Mouse (Mus musculus): ENCODE data around the gene Ms4a10. TPM values are rescaled to one million over a fixed set of nuclear protein-coding genes. Genes with fewer than 3 reads are reported as not detected.
A peak's percentile ranks its signal among the peaks of the same experiment; 100 is the strongest.

The Ms4a10 gene
- polyA plus RNA-seq, 1 experiment from 2014 or later, result not detected

GRCm38 (mm10) chr19:10936077-10936476 lies 38.4 kb downstream of the Ms4a10 start:
- no peaks in the 10 kb centered on the region for H3K9me3 ChIP-seq (replicated peaks)
- ATAC-seq, result no peak
- H3K4me2 ChIP-seq, result no peak overlapping the region
- no peak overlapping the region for H3K27ac ChIP-seq
- H3K36me3 ChIP-seq (ENCODE audit: poor library complexity, severe bottlenecking), result no peaks in the 10 kb centered on the region
- WGBS, result 91% methylated on average over 5 of the region's 5 CpGs
- peaks cover 6% of the 10 kb centered on the region for H3K4me1 ChIP-seq
- no peaks in the 10 kb centered on the region; the same call in 1 of the 2 replicates for H3K27me3 ChIP-seq
- no peak overlapping the region for H3K9ac ChIP-seq
- no peak overlapping the region for H3K4me3 ChIP-seq

GRCm38 (mm10) chr19:10935029-10935428 lies 39.4 kb downstream of the Ms4a10 start:
- Histone ChIP-seq H3K27ac (no peak overlapping the region), H3K9ac (no peak overlapping the region), H3K4me2 (no peak overlapping the region), H3K4me3 (no peak overlapping the region), H3K9me3 (replicated peaks) (no peaks in the 10 kb centered on the region), H3K27me3 (no peaks in the 10 kb centered on the region; the same call in 1 of the 2 replicates), H3K36me3 (ENCODE audit: poor library complexity, severe bottlenecking) (no peaks in the 10 kb centered on the region), H3K4me1 (no peaks in the 10 kb centered on the region)
- WGBS, result 21% methylated on average over 5 of the region's 5 CpGs
- no peak for ATAC-seq

DNA sequence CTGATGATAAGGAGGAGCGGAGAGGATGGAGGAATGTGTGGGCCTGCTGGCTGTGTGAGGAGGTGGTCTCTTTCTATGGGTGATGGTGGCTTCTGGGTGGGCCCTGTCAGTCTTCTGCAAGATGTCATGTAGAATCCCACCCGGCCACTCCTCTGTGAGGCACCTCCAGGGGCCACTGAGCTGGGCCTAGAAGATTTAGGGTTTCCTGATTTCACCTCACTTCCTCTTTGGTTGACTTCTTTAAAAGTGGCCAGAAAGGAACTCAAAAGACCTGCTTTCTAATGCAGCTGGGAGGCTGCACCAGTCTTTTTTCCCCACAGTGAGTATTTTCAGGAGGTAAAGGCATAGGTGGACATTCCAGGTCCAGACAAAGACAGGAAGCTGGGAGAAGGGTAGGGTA lies 43.8 kb downstream of the Ms4a10 start:
- no peak overlapping the region for H3K4me2 ChIP-seq
- 82% methylated on average over 2 of the region's 2 CpGs for WGBS
- 0 out of 2 replicates have a peak, but pooled peaks cover 4% of the 10 kb centered on the region for H3K4me1 ChIP-seq
- no peak overlapping the region for H3K27ac ChIP-seq
- no peak overlapping the region for H3K9ac ChIP-seq
- H3K9me3 ChIP-seq (replicated peaks), result no peaks in the 10 kb centered on the region
- H3K4me3 ChIP-seq, result no peak overlapping the region
- no peak for ATAC-seq
- no peaks in the 10 kb centered on the region for H3K36me3 ChIP-seq (ENCODE audit: poor library complexity, severe bottlenecking)
- H3K27me3 ChIP-seq, result no peaks in the 10 kb centered on the region

DNA sequence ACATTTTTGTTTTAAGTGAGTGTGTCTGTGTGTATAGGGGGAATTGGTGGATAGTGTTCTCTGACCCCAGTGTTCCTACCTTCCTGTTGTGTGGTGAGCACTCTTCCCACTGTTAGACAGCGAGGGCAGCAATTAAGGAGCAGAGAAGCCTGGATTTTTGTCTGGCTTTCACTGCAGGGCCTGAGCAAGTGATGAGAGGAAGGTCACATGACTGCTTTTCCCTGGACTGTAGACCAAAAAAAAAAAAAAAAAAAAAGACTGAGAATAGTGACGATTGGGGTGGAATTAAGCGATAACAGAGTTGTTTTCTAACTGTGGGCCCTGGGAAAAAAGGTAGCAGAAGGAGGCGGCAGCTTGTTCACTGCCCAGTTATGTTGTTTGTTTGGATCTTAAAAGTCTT lies 47.8 kb downstream of the Ms4a10 start:
- H3K4me1 ChIP-seq, result 0 out of 2 replicates have a peak, but pooled peaks cover 4% of the 10 kb centered on the region
- H3K27me3 ChIP-seq, result no peaks in the 10 kb centered on the region
- ATAC-seq, result no peak
- 26% methylated on average over 4 of the region's 4 CpGs for WGBS
- no peaks in the 10 kb centered on the region for H3K9me3 ChIP-seq (replicated peaks)
- H3K4me2 ChIP-seq, result no peak overlapping the region
- H3K4me3 ChIP-seq, result no peak overlapping the region
- H3K27ac ChIP-seq, result no peak overlapping the region
- no peaks in the 10 kb centered on the region for H3K36me3 ChIP-seq (ENCODE audit: poor library complexity, severe bottlenecking)
- no peak overlapping the region for H3K9ac ChIP-seq

DNA sequence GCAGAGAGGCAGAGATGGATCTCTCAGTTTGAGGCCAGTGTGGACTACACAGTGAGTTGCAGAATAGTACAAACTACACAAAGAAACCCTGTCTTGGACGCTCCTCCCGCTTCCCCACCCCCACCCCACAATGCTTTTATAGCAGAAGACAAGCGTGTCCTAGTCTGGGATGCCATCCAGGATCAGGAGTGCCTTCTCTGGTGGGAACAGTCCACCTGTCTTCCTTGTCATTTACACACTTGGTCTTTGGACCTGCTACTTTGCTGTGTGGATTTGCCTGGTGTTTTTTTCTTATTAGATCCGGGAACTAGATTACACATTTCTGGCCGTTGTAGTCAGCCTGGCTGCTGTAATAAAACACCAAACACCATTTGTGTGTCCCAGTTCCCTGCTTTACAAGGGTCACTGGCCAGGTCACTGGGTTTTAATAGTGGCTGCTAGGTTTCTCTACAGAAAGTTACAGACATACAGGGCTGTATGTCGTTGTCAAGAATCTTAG lies 48.3 kb downstream of the Ms4a10 start:
- Histone ChIP-seq H3K4me2 (no peak overlapping the region), H3K36me3 (ENCODE audit: poor library complexity, severe bottlenecking) (no peaks in the 10 kb centered on the region), H3K9ac (no peak overlapping the region), H3K27ac (no peak overlapping the region), H3K4me3 (no peak overlapping the region), H3K9me3 (replicated peaks) (no peaks in the 10 kb centered on the region), H3K4me1 (0 out of 2 replicates have a peak, but pooled peaks cover 4% of the 10 kb centered on the region), H3K27me3 (no peaks in the 10 kb centered on the region)
- 30% methylated on average over 6 of the region's 6 CpGs for whole genome bisulfite sequencing
- no peak for ATAC-seq

DNA sequence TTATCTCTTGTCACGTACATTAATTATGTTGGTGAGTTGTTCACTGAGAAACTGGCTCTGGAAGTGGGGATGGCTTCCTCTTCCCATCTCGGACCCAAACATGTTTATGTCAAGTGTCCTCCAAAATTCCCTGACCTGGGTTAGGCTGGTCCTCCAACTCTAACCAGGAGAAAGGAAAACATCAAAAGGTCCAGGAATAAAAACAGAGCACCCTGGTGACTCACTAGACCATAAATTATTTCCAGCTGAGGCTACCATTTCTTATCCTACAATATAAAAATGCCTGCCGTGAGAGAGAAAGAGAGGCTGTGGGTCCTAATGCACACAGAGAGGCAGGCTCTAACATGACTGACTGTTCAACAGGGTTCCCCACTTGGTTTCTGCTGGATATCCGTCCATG lies 50.2 kb downstream of the Ms4a10 start:
- H3K27ac ChIP-seq, result no peak overlapping the region
- no peaks in the 10 kb centered on the region for H3K9me3 ChIP-seq (replicated peaks)
- H3K4me2 ChIP-seq, result no peak overlapping the region
- ATAC-seq, result no peak
- no peaks in the 10 kb centered on the region for H3K27me3 ChIP-seq
- no peaks in the 10 kb centered on the region for H3K36me3 ChIP-seq (ENCODE audit: poor library complexity, severe bottlenecking)
- no peak overlapping the region for H3K9ac ChIP-seq
- WGBS, result 75% methylated on average over 4 of the region's 4 CpGs
- no peak overlapping the region for H3K4me3 ChIP-seq
- 0 out of 2 replicates have a peak, but pooled peaks cover 4% of the 10 kb centered on the region for H3K4me1 ChIP-seq

DNA sequence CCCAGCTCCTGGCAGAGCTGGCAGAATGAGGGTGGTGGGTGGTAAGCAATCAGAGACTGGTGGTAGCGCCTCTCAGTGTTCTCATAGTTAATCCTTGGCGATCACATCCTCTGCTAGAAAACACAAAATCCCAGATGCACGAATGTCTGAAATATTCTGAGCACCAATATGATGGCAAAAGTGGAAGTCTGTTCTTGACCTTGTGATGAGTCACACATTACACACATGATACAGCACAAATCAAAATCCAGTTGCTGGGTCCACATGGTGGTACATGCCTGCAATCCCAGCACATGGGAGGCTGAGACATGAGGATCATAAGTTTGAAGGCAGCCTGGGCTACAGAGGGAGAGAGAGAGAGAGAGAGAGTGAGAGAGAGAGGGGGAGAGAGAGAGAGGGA lies 53.4 kb downstream of the Ms4a10 start:
- Histone ChIP-seq H3K9ac (no peak overlapping the region), H3K4me1 (no peaks in the 10 kb centered on the region), H3K4me2 (no peak overlapping the region), H3K27me3 (no peaks in the 10 kb centered on the region), H3K36me3 (ENCODE audit: poor library complexity, severe bottlenecking) (no peaks in the 10 kb centered on the region), H3K27ac (no peak overlapping the region), H3K9me3 (replicated peaks) (no peaks in the 10 kb centered on the region), H3K4me3 (no peak overlapping the region)
- WGBS, result 77% methylated on average over 3 of the region's 3 CpGs
- ATAC-seq, result no peak

DNA sequence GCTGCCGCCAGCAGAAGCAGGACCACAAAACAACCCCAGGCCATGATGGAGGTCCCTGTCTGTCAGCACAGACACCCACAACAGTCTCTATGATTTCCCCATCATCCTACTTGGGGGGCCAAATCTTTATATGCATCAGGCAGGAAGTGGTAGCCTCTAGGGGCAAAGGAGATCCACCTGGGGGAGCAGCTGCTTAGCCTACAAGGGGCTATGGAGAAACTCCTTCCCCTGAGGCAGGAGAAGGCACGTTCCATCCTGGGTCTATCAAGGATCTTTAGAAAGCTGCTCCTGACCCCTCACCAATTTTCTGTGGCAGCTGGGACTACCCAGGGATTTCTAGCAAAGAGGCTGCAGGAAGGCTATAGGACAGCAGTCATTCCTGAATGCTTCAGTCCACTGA lies 53.9 kb downstream of the Ms4a10 start, which contains the start of gene Zp1:
Gene Zp1, minus strand, starts transcription at position 101 of the 400 bp plus-strand sequence.
- Histone ChIP-seq H3K27me3 (no peaks in the 10 kb centered on the region), H3K36me3 (ENCODE audit: poor library complexity, severe bottlenecking) (no peaks in the 10 kb centered on the region), H3K27ac (no peak within 1 kb of the TSS), H3K4me3 (no peak within 1 kb of the TSS), H3K9me3 (replicated peaks) (no peaks in the 10 kb centered on the region), H3K9ac (no peak within 1 kb of the TSS), H3K4me2 (no peak within 1 kb of the TSS), H3K4me1 (no peaks in the 10 kb centered on the region)
- ATAC-seq, result no peak
- 85% methylated on average over 2 of the region's 2 CpGs for WGBS

DNA sequence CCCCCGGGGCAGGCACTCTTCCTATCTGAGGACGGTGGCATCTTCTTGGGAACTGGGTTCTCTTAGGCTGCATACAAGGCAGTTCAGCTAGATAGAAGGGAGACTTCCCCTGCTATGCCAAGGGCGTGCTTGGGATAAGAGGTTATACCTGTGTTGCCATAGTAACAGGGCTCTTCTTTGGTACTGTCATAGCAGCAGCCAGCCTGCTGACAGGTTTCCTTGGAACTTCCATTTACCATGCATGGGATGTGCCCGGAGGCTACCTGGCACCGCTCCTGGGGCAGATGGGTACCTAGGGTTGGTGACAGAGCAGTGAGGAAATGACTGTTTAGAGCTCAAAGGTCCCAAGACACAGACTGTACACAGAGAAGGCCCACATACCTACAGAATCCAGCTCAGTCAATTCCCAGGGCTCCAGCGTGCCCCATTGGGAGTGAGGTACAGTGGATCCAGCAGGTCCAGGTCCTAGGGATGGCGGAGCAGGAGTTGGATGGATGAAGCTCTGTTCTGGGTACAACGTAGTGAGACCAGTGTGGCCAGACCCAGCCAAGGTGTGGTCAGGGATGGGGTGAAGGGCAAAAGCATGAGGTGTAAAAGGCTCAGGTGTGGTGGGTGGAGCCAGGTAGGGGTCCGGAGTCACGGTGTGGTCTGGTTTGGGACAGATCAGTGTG lies 56.0 kb downstream of the Ms4a10 start:
- Histone ChIP-seq H3K27ac (no peak overlapping the region), H3K4me1 (no peaks in the 10 kb centered on the region), H3K4me3 (no peak overlapping the region), H3K9ac (no peak overlapping the region), H3K4me2 (no peak overlapping the region), H3K36me3 (ENCODE audit: poor library complexity, severe bottlenecking) (no peaks in the 10 kb centered on the region), H3K27me3 (no peaks in the 10 kb centered on the region), H3K9me3 (replicated peaks) (no peaks in the 10 kb centered on the region)
- 90% methylated on average over 10 of the region's 10 CpGs for WGBS
- peak; percentile 43; the same call in 1 of the 2 replicates for ATAC-seq

DNA sequence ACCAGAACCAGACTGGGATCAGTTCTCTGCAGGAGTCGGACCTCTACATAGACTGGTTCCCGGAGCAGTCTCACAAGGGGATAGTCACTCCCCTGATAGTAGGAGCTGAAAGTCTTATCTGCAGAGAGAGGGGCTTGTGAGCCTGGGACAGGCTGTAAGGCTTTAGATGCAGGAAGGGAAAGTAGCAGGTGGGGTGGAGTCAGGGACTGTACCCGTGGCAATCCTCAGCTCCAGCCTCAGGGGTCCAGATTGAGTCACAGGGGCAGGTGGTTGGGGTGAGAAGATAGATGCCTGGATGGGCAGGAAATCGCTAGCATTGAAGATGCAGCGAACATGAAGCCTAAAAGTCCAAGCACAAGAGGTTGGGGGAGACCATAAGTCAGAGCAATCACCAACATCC lies 58.0 kb downstream of the Ms4a10 start:
- H3K4me3 ChIP-seq, result no peak overlapping the region
- no peak overlapping the region for H3K9ac ChIP-seq
- H3K36me3 ChIP-seq (ENCODE audit: poor library complexity, severe bottlenecking), result no peaks in the 10 kb centered on the region
- no peak for ATAC-seq
- H3K4me2 ChIP-seq, result no peak overlapping the region
- H3K27ac ChIP-seq, result no peak overlapping the region
- no peaks in the 10 kb centered on the region for H3K9me3 ChIP-seq (replicated peaks)
- WGBS, result 75% methylated on average over 5 of the region's 5 CpGs
- H3K27me3 ChIP-seq, result no peaks in the 10 kb centered on the region
- H3K4me1 ChIP-seq, result no peaks in the 10 kb centered on the region

- 79% methylated on average over 2 of the region's 2 CpGs for WGBS
- ATAC-seq, result no peak
- Histone ChIP-seq H3K4me1 (no peaks in the 10 kb centered on the region), H3K36me3 (ENCODE audit: poor library complexity, severe bottlenecking) (no peaks in the 10 kb centered on the region), H3K9me3 (replicated peaks) (no peaks in the 10 kb centered on the region), H3K9ac (no peak overlapping the region), H3K4me3 (no peak overlapping the region), H3K4me2 (no peak overlapping the region), H3K27me3 (no peaks in the 10 kb centered on the region), H3K27ac (no peak overlapping the region)
Measured at GRCm38 (mm10) chr19:10914870-10915269, 59.6 kb downstream of the Ms4a10 start.

GRCm38 (mm10) chr19:10914291-10914690 lies 60.2 kb downstream of the Ms4a10 start:
- Histone ChIP-seq H3K4me3 (no peak overlapping the region), H3K27me3 (no peaks in the 10 kb centered on the region), H3K4me2 (no peak overlapping the region), H3K9ac (no peak overlapping the region), H3K4me1 (no peaks in the 10 kb centered on the region), H3K9me3 (replicated peaks) (no peaks in the 10 kb centered on the region), H3K27ac (no peak overlapping the region), H3K36me3 (ENCODE audit: poor library complexity, severe bottlenecking) (no peaks in the 10 kb centered on the region)
- 83% methylated on average over 7 of the region's 7 CpGs for WGBS
- ATAC-seq, result no peak
